Mouse (Mus musculus) cerebellum, adult 11 months (tissue): Measurements from ENCODE around the gene Tax1bp1.

Experiments used
- DNase-seq: peaks from one replicate; pipeline ENCODE4 v3.0.0; 2022

Tax1bp1 gene

DNA sequence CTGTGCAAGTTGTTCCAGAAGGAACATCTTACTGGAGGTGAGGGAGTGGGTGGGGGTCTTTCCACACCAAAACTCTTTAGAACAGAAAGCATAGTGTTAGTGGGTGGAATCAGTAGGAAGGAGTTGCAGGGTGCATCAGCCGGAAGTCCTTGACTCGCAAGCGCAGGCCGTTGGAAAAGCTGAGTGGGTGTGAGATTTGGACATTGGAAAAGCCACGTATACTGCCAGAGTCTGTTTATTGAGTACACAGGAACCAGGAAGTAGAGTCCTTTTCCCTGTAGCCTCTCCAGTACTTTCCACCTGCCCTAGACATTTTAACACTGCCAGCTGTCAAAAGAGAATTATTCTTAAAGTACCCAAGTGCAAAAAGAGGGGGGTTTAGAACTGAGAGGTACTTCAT, 5.7 kb upstream of the Tax1bp1 start:
- DNase-seq: no peak

DNA sequence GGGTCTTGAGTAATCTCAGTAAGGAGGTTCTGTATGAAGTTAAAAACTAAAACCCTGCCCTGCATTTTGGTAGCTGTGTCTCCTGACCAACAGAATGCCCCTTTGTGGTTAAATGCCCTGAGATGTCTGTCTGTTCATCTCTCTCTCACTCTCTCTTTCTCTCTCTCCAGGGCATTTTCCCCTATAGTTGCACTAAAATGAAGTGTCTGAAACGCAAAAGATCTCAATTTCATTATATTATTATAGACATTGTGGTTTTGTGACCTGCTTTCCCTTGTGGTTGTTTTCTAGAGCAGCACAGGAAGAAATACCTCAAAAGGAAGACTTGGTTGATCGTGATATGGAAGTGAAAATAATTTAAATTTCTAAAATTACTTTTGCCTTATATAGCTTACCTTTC, 966 bp upstream of the Tax1bp1 start:
- no peak for DNase-seq

DNA sequence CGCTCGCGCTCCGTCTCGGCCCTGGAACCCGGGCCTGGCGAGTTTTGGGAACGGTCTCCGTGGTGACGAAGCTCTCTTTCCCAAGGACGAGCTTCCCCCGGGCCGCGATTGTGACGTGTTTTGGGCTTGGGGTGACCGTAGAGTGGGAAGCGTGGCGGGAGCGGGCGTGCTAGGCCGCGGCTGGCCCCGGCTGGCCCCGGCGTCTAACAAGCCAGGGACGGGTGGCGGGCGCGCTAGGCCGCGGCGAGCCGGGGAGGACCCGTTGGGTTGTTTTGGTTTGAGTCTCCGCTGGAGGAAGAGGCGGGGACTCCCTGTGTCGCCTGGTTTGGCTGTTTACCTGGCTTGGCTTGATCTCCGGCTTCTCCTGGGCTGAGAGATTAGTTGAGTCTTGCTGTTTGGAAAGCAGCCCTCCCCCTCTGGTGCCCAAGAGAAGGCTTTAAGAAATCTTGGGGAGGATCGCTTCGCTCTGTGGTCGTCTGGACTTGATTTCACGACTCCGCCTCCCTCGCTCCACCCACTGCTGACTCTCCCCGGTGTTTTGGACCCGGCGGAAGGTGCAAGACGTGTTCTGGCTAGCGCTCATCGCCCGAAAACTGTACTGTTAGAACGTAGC, 474 bp downstream of the Tax1bp1 start:
- peak; percentile 49 for DNase-seq

DNA sequence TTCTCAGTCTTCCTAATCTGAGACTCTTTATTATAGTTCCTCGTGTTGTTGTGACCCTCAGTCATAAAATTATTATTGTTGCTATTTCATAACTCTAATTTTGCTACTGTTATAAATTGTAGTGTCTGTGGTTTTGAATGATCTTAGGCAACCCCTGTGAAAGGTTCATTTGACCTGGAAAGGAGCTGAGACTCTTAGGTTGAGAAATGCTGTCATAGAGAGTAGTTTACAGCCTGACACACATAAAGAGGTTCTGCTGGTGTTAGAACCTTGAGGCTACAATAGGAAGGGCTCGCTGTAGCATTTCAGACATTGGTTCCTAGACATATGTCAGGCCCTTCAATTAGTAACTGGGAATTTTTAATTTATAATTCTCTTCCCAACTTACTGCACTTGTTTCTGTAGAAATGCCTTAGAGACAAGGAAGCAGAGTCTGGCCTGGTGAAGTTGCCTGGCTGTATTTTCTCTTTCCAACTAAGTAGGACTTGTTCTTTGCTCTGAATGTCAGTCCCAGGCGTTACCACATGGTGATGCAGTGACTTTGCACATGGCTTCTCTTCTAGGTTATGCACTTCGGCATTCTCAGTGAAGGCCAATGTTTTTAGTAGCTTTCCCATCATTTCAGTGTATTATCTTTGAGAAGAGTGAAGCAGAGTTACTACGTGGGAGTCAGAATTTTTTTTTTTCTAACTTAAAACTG, 4.1 kb downstream of the Tax1bp1 start:
- DNase-seq: no peak

DNA sequence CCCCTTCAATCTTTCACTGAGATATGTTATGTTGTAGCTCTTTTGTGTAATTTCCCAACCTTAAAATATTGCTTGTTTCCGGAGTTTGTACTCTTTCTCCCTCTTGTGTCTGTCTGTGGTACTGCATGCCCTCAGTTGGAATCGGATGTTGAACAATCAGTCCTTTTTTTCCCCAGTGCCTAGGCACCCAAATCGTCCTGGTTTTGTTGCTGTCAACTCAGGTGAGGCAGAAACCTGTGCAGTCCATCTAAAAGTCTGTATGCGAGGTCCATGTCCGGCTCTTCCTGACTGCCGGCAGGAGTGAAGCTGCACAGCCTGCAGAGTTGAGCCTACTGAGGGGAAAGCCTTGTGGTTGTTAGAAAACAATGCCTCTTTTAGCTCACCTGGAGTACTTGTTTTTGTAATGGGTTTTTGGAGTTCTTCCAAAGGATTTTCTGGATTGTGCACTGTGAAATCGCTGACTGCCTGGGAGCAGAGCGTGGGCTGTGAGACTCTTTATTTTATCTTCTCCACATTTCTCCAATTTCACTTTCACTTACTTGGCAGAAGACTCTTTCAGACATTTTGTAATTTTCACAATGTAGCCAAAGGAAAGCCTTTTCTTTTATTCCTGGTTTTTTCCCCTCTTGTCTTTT, 11.4 kb downstream of the Tax1bp1 start:
- peak; percentile 35 for DNase-seq

DNA sequence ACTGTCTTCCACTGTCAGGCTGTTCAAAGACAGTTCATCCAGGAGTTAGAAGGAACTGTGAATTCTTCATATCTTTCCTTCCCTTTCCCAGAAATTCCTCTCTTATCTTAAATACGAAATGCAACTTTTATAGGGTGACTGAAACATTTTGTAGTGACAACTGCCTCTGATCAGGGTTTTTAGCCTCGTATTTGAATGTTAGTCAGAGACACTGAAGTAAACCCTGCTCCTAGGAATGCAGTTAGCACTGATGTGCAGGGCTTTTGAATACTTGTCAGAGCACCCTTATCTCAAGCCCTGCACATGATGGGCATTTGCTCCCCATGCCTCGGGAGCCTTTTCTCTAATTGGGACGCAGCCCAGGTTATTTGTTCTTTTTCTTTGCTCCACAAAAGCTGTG, 16.8 kb downstream of the Tax1bp1 start:
- DNase-seq: no peak

DNA sequence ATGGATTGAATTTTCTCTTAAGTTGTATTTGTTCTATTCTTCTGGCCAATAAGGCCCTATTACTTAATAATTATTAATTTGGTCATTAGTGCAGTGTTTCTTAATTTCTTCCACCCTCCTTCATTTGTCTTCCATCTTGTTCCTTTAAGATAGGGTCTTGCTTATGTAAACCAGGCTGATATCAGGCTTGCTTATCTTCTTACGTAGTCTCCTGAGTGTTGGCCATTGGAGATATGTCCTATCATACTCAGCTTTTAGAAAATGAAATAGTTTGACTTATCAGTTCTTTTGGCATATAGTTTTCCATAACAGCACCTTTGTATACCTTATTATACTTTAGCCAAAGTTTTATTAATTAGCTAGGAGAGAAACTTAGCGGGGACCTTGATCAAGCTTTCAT, 21.1 kb downstream of the Tax1bp1 start:
- DNase-seq: no peak

DNA sequence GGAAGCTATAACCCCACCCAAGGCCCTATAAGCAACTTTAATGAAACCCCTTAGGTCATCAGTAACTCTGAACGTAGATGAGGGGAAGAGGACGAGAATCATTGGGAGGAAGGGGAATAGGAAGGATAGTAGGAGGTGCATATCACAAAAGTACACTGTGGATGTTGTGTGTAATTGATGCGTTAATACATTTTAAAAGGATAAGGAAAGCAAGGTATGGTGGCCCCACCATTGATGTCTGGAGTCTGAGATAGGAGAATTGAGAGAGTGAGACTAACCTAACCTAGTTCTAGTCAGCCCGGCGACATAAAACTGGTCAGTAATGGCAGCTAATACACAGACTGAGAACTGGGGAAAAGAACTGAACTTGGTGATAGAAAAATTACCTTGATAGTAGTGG, 39.3 kb downstream of the Tax1bp1 start:
- no peak for DNase-seq

DNA sequence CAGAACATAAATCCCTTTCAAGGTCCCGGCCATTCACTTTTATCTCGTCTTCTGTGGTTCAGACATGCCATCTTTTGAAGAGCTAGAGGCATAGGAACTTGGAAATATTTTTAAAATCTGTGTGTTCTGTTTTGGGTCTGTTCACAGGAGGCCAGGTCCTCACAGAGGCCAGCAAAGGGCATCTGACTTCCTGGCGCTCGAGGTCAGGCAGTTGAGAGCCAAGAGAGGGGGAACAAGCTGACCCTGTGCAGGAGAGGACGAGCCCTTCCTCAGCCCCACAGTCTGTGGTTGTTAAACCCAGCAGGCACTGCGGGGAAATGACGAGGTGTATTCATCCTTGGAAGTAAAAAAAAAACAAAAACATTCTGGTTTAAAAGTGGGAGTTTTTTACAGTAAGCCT, 51.7 kb downstream of the Tax1bp1 start:
- no peak for DNase-seq

DNA sequence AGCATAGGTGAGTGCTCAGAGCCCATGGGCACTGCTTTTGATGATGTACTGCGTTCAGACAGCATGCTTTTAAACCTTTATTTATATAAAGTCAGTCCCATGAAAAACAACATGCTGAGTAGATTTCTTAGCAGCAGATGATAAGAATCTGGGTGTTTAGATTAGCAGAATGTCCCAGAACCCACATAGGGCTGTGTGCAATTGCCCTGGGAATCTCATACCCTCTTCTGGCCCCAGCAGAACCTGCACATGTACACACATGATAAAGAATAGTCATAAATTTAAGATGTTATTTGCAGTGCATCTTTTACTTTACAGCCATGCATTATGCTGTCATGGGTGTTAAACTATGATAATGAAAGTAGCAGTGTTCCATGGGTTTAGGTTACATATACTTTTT, 57.3 kb downstream of the Tax1bp1 start:
- DNase-seq: no peak

DNA sequence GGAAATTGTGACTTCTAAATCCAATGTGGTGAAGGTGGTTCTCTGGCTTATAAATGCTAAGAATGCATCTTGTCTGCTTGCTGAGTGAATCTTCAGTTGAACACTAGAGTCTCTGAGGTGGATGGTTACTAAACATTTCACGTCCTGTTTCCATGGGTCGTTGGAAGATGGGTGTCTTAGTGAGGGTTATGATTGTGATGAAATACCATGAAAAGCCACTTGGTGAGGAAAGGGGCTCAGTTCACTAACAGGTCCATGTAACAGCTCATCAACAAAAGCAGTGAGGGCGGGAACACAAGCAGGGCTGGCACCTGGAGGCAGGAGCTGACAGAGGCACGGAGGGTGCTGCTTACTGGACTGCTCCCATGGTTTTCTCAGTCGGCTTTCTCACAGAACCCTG, 59.6 kb downstream of the Tax1bp1 start:
- no peak for DNase-seq

DNA sequence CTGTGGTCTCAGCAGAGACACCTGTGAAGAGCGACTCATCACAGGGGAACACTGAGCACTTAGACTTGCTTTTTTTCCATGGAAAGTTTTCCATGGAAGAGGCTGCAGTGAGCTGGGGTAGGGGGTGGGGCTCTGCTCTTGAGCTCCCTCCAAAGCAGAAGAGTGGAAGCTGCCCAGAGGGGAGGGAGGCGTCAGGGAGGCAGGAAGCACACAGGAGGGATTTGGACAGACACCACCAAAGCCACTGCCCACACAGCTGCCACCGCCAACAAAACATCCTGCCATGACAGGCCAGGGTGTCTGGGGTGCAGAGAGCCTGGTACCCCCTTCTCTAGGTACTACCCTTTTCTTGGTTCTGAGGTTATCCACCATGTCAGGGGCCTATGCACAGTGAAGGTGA, 61.8 kb downstream of the Tax1bp1 start:
- no peak for DNase-seq

DNA sequence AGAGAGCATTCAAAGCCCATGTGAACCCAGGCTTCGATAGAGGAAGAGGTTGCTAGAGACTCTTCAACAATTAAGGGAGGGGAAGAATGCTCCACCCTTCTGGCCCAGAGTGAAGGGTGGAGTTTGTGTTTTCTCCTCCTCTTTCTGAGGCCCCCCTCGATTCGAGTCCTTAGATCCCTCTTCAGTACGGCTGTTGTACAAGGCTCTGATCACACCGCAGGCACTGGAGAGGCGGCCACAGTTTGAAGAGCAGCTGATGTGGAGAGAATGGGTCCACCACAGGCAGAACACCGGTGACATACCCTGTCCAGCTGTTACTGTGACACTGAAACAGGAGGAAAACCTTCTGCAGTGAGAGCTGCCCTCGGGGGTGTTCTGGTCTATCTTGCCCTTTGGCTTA, 62.4 kb downstream of the Tax1bp1 start:
- DNase-seq: no peak

DNA sequence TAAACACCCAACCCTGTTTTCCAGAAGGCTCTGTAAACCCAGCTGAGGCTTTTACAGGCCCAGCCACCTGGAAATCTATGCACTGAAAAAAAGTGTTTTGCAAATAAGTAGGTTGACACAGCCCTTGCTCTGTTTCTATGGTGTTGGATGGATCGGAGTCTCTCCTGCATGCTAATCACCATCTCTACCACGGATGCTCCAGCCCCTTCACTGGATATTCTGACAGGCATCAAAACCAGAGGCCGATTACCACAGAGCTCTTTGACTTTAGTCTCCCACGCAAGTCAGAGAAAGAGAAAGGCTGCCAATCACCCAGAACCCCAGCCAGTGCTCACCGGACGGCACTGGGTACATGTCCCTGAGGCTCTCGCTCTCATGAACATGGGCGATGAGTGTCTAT, 63.5 kb downstream of the Tax1bp1 start:
- DNase-seq: no peak

DNA sequence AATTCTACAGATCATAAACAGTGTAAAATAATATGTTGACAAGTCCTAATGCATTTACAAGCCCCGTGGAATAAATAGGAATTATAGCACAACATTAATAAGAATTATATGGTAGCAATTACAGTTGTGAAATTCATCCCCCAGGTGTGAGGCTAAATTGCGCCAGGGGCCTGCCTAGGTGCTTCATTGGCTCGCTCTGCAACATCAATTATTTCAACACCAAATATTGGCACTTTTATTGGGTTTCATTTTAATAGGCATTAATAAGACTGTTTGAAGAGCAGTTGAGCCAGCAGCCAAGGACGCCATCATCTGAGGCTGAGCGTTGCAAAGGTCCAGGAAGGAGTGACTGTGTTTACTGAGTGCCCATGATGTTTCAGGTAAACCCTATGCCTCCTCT, 65.0 kb downstream of the Tax1bp1 start:
- no peak for DNase-seq

DNA sequence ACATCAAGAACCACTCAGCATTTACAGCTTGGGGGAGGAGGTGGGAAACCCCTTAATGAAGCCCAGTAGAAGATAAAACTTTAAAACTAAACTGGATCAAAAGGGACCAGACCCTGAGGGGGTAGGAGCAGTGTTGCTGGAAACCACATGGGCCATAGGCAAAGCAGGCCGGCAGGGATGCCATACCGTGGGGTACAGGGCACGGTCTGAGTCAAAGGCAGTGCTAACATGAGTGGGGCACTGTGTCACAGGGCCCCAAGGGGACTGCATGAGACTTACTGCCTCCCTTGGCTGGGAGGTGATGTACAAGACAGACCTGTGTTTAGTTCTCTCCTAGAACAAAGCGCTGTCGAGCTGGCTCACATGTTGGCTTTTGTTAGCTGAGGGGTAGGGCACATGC, 66.0 kb downstream of the Tax1bp1 start:
- DNase-seq: no peak

DNA sequence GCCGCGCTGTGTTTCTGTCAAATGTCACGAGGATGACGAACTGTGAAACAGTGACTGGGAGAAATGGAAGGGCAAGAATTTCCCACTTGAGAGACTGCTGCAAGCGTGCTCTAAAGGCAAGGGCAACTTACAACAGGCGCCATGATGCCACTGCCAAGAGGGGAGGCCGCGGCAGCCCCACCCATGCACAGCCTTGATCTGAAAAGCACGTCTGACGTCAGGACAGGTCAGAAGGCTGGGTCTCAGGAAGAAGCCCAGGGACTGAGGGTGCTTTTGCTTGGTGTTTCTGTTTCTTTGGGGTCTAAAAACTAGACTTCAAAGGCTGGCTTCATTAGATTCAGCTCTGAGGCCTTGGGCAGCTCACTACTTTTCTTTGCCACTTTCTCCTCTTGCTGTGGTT, 76.8 kb downstream of the Tax1bp1 start:
- DNase-seq: no peak

DNA sequence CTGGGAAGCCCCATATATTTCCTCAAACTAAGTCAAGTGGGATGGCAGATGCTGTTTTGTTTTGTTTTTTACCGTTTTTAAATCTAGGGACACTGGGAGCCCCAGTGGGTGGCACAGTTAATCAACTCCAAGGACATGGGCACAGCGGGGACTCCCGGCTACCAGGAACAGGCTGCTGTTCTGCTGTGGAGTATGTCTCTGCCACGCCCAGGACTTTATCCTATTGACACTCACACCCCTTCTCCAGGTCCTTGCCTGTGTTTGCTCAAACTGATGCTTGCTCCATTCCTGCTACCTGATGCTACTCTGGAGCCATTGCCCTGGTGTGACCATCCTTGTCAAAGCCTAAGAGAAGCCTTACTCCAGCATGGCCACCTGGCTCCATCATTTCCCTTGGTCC, 77.3 kb downstream of the Tax1bp1 start:
- DNase-seq: no peak

DNA sequence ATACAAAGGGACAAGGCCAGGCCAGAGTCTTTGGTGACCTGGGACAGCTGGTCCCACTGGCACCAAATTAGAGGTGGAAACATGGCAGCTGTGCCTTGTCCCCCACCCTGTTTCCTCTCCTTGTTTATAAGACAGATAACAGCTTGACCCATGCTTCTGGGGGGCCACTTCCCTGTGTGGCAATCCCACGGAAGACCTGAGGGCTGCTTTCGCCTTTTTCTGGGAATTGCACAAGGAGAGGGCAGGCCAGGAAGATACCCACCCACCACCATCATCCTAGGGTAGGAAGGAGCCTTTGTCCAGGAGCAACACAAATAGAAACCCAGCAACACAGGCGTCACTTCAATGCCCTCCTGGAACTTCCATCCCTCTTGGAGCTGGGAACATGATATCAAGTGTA, 78.9 kb downstream of the Tax1bp1 start:
- no peak for DNase-seq

DNA sequence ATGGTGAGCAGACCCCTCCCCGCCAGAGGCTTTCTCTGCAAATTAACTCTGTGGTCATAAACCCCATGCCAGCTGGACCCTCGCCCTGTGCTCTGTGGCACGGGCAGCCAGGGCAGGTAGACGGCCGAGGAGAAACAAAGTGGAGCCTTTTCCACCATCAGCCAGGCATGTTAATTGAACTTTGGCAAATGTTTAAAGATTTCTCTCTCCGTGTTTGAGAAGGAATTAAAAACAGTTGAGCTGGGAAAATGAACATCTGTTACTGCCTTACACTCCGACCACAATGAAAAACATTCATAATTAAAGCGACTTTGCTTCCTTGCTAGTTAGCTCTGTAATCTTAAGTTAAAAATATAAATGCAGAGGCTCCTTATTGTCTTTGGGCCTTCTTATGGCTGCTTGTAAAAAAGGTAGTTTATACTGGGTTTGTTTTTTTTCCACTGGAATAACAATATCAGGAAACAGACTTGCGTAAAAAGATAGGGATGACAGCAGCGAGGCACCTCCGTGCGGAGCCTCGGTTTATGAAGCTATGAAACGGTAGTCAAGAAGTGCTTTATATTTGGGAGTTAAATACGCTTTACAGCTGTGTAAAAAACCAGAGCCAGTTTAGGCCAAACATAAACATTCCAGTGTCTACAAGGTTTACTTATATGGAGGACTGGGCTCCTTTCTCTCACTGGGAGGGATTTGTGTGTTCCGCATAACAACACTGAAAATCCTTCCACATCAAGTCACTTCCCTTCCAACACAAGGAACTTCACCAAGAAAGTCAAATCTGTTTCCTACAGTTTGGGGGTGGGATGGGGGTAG, 81.7 kb downstream of the Tax1bp1 start:
- no peak for DNase-seq

DNA sequence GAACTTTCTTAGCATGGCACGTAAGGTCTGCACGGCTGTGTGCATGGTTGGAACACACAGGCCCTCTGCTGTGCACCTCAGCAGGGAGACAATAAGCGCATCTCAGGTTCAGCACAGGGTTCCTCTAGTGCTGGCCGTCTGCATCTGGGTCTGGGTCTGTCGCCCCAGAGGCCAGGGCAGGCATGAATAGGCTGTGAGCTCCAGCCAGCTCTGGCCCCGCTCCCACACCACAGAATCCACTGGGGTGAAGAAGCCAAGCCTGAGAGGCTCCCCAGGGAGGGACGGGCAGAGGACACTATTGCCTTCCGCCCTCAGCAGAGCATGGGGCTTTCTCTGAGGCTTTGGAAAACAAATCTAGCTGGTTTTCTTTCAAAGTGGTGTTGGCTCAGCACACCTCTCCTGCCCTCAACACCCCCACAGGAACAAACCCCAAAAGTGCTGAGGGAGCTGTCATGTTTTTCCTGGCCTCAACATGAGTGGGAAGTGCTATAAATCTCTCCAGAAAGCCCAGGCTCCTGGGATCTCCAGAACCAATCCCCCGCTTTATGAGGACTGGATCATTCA, 82.6 kb downstream of the Tax1bp1 start:
- no peak for DNase-seq

DNA sequence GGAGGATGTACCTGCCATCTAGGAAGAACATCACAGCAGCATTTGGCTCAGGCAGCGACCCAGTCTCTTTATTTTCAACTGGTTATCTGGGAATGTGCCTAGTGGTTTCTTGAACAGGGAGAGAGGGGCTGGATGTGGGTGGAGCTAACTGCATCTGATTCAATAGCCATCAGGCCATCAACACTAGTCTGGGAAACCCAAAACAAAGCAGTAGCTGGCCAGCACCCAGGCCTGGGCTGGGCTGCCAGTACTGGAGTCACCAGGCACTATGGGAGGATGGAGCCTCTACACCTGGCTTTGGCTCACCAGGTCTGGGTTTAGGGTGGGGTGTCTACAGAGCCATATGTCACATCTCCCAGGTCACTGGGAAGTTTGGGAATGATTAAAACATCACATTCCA, 83.2 kb downstream of the Tax1bp1 start:
- peak; percentile 12 for DNase-seq

DNA sequence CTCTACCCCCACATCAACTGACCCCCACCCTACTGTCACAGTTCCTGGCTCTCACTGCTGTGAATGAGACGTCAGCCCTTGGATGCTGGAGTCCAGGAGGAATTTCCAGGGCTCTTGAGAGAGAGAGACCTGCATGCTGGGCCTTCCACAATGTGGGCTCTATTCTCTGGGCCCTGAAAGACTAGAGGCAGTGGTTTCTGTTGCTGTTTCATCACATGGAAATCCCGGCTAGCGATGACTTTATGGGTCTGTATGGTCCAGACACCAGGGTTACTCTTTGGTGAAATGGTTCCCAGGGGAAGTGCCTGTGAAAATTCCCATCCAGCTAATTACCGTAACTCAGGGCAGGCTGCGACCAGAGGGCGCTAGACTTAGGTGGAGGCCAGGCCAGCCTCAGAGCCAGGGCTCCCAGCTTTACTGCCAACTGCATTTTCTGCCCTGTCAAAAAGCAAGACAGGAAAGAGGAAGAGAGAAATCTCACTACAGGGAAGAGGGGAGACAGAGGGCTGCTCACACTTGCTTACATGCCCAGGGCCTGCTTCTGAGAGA, 83.8 kb downstream of the Tax1bp1 start:
- no peak for DNase-seq
